Mouse (Mus musculus) induced T-regulatory cell, adult 2 months (primary cell): ENCODE data around the gene C1rl.
"Not testable (repeated sequence)": the region's sequence is repeated elsewhere in the genome, so short reads cannot be mapped to it uniquely, and the experiment has no call there.

Experiments used
- DNase-seq: peaks from one replicate; pipeline ENCODE4 v3.0.0-alpha.2; 2012; ENCODE audit warnings: low read depth

The C1rl gene

GRCm38 (mm10) chr6:124472801-124473200 is 20.1 kb upstream of the C1rl start:
- peak; percentile 20 for DNase-seq

- no peak for DNase-seq
Measured at GRCm38 (mm10) chr6:124474621-124475020, 18.3 kb upstream of the C1rl start.

- not testable (repeated sequence) for DNase-seq
Measured at GRCm38 (mm10) chr6:124475335-124476075, 17.4 kb upstream of the C1rl start.

GRCm38 (mm10) chr6:124476216-124476615 is 16.7 kb upstream of the C1rl start:
- DNase-seq, result no peak

- no peak for DNase-seq
Measured at GRCm38 (mm10) chr6:124476796-124477195, 16.1 kb upstream of the C1rl start.

- no peak for DNase-seq
Measured at GRCm38 (mm10) chr6:124477221-124477655, 15.7 kb upstream of the C1rl start.

GRCm38 (mm10) chr6:124477922-124478651 is 14.8 kb upstream of the C1rl start:
- DNase-seq, result peak; percentile 10

- DNase-seq, result no peak
Measured at GRCm38 (mm10) chr6:124478874-124479572, 13.9 kb upstream of the C1rl start.

GRCm38 (mm10) chr6:124479573-124479930 is 13.4 kb upstream of the C1rl start:
- no peak for DNase-seq

GRCm38 (mm10) chr6:124480295-124480694 is 12.6 kb upstream of the C1rl start:
- DNase-seq, result peak; percentile 64

- peak; percentile 58 for DNase-seq
Measured at GRCm38 (mm10) chr6:124481571-124481970, 11.3 kb upstream of the C1rl start.

- DNase-seq, result not testable (repeated sequence)
Measured at GRCm38 (mm10) chr6:124483831-124484230, 9.1 kb upstream of the C1rl start.

GRCm38 (mm10) chr6:124484851-124485250 is 8.1 kb upstream of the C1rl start:
- no peak for DNase-seq

GRCm38 (mm10) chr6:124485414-124486144 is 7.3 kb upstream of the C1rl start:
- no peak for DNase-seq

- no peak for DNase-seq
Measured at GRCm38 (mm10) chr6:124487509-124487908, 5.4 kb upstream of the C1rl start.

- no peak for DNase-seq
Measured at GRCm38 (mm10) chr6:124488952-124489351, 4.0 kb upstream of the C1rl start.

GRCm38 (mm10) chr6:124491427-124491826 is 1.5 kb upstream of the C1rl start:
- DNase-seq, result no peak

GRCm38 (mm10) chr6:124493886-124494285 is 973 bp downstream of the C1rl start:
- no peak for DNase-seq

GRCm38 (mm10) chr6:124496054-124496453 is 3.1 kb downstream of the C1rl start:
- no peak for DNase-seq

GRCm38 (mm10) chr6:124499914-124500566 is 7.1 kb downstream of the C1rl start:
- no peak for DNase-seq

- no peak for DNase-seq
Measured at GRCm38 (mm10) chr6:124501473-124501872, 8.6 kb downstream of the C1rl start.

GRCm38 (mm10) chr6:124502021-124502420 is 9.1 kb downstream of the C1rl start:
- DNase-seq, result no peak
